ENCODE assay signal across 23 mouse cellular contexts in genomic region chr7:125622741-125623685, GRCm38 (mm10). TPM values are rescaled to one million over a fixed set of nuclear protein-coding genes. Genes with fewer than 3 reads are reported as not detected.
DNase-seq lines count a peak whose midpoint lies in the region; ATAC-seq and TF ChIP-seq lines count a peak whose summit lies in the region.
"Had no signal": no experiment of that assay in that cellular context is flagged by ENCODE, and none has a peak within 500 bp of the region (broad histone marks: within the 10 kb centered on the region; RNA-seq: fewer than 3 reads in every experiment).

No protein-coding gene starts in this region.

- H3K36me3 ChIP-seq in embryonic facial prominence, embryonic 15.5 days = no peaks in the 10 kb centered on the region
- no peaks in the 10 kb centered on the region for H3K36me3 ChIP-seq in embryonic facial prominence, embryonic 10.5 days (replicated peaks)
- H3K36me3 ChIP-seq in megakaryocyte, embryonic 14.5 days (replicated peaks; ENCODE audit: low read length) = peaks cover 79% of the 10 kb centered on the region
- H3K36me3 ChIP-seq in lung, postnatal 0 days (ENCODE audit: insufficient read depth, low read length) = no peaks in the 10 kb centered on the region
- 0 out of 2 replicates have a peak, but pooled peaks cover 8% of the 10 kb centered on the region for H3K36me3 ChIP-seq in thymus, adult 2 months (ENCODE audit: control insufficient read depth, insufficient read depth, low read length)
- H3K36me3 ChIP-seq: embryonic facial prominence, embryonic 13.5 days; forebrain, embryonic 15.5 days; hindbrain, embryonic 13.5 days; midbrain, embryonic 10.5 days had no signal

- no peaks in the 10 kb centered on the region for H3K27me3 ChIP-seq in embryonic facial prominence, embryonic 15.5 days
- H3K27me3 ChIP-seq in embryonic facial prominence, embryonic 10.5 days (replicated peaks; ENCODE audit: low read depth, poor library complexity, severe bottlenecking) = no peaks in the 10 kb centered on the region
- no peaks in the 10 kb centered on the region for H3K27me3 ChIP-seq in megakaryocyte, embryonic 14.5 days (replicated peaks)
- no peaks in the 10 kb centered on the region for H3K27me3 ChIP-seq in lung, postnatal 0 days (replicated peaks; ENCODE audit: insufficient read depth, low read length)
- H3K27me3 ChIP-seq in thymus, adult 2 months (ENCODE audit: control insufficient read depth, insufficient read depth, low read length) = no peaks in the 10 kb centered on the region
- H3K27me3 ChIP-seq: embryonic facial prominence, embryonic 13.5 days; forebrain, embryonic 15.5 days; hindbrain, embryonic 13.5 days had no signal

- H3K27ac ChIP-seq in embryonic facial prominence, embryonic 15.5 days (replicated peaks) = no peak overlapping the region
- H3K27ac ChIP-seq in embryonic facial prominence, embryonic 10.5 days (replicated peaks) = no peak overlapping the region
- H3K27ac ChIP-seq in lung, postnatal 0 days (ENCODE audit: low read length) = no peak overlapping the region
- no peak overlapping the region for H3K27ac ChIP-seq in thymus, adult 2 months (ENCODE audit: control insufficient read depth, insufficient read depth, low read length)
- H3K27ac ChIP-seq: embryonic facial prominence, embryonic 13.5 days; forebrain, embryonic 15.5 days; hindbrain, embryonic 13.5 days; kidney, postnatal 0 days; left cerebral cortex, adult 2 months; midbrain, embryonic 10.5 days; stomach, postnatal 0 days had no signal

- WGBS in embryonic facial prominence, embryonic 15.5 days = 63% methylated on average over 7 of the region's 7 CpGs
- 73% methylated on average over 7 of the region's 7 CpGs for WGBS in embryonic facial prominence, embryonic 10.5 days
- WGBS in lung, postnatal 0 days = 39% methylated on average over 7 of the region's 7 CpGs
- 71% methylated on average over 7 of the region's 7 CpGs for WGBS in thymus, adult 2 months

- H3K4me1 ChIP-seq in embryonic facial prominence, embryonic 15.5 days = no peaks in the 10 kb centered on the region
- peaks cover 24% of the 10 kb centered on the region for H3K4me1 ChIP-seq in embryonic facial prominence, embryonic 10.5 days
- H3K4me1 ChIP-seq in megakaryocyte, embryonic 14.5 days = peaks cover 96% of the 10 kb centered on the region
- H3K4me1 ChIP-seq in lung, postnatal 0 days (ENCODE audit: insufficient read depth, low read depth, low read length) = peaks cover 6% of the 10 kb centered on the region; the same call in 1 of the 2 replicates
- H3K4me1 ChIP-seq in thymus, adult 2 months (replicated peaks; ENCODE audit: control insufficient read depth, insufficient read depth, low read length) = peaks cover 49% of the 10 kb centered on the region
- H3K4me1 ChIP-seq: embryonic facial prominence, embryonic 13.5 days; forebrain, embryonic 15.5 days; hindbrain, embryonic 13.5 days had no signal

- DNase-seq in embryonic facial prominence, embryonic 10.5 days (ENCODE audit: low spot score) = no peak
- peak; percentile 55 for DNase-seq in lung, postnatal 0 days (ENCODE audit: low spot score)
- no peak for DNase-seq in layer of hippocampus, adult 9-10 months (ENCODE audit: low spot score)
- DNase-seq in thymus, adult 2 months = no peak
- no peak for DNase-seq in right cerebral cortex, postnatal 4 days
- DNase-seq: adrenal gland, adult 2 months; cerebellum, adult 2 months; cerebellum, postnatal 25 days; heart, postnatal 36 days; kidney, adult 11 months had no signal

- H3K9me3 ChIP-seq in embryonic facial prominence, embryonic 15.5 days (replicated peaks) = no peaks in the 10 kb centered on the region
- no peaks in the 10 kb centered on the region for H3K9me3 ChIP-seq in embryonic facial prominence, embryonic 10.5 days
- peaks cover 2% of the 10 kb centered on the region; the same call in 1 of the 2 replicates for H3K9me3 ChIP-seq in megakaryocyte, embryonic 14.5 days
- no peaks in the 10 kb centered on the region for H3K9me3 ChIP-seq in lung, postnatal 0 days (ENCODE audit: low read length)
- H3K9me3 ChIP-seq: embryonic facial prominence, embryonic 13.5 days; forebrain, embryonic 15.5 days; hindbrain, embryonic 13.5 days; midbrain, embryonic 10.5 days had no signal

- TF ChIP-seq CTCF in lung, postnatal 0 days (IDR thresholded peaks at IDR 0.05) = no peak
- TF ChIP-seq CTCF in thymus, adult 2 months (IDR thresholded peaks at IDR 0.05; ENCODE audit: borderline replicate concordance, control insufficient read depth, extremely low read depth, insufficient read depth, low read length, poor library complexity) = no peak

- H3K4me3 ChIP-seq in embryonic facial prominence, embryonic 15.5 days (replicated peaks) = no peak overlapping the region
- H3K4me3 ChIP-seq in embryonic facial prominence, embryonic 10.5 days = no peak overlapping the region
- H3K4me3 ChIP-seq in megakaryocyte, embryonic 14.5 days (replicated peaks) = peak overlapping the region; percentile 66
- H3K4me3 ChIP-seq in lung, postnatal 0 days (ENCODE audit: low read depth, low read length) = no peak overlapping the region
- H3K4me3 ChIP-seq in thymus, adult 2 months (ENCODE audit: control insufficient read depth, insufficient read depth, low read length) = no peak overlapping the region
- H3K4me3 ChIP-seq: embryonic facial prominence, embryonic 13.5 days; forebrain, embryonic 15.5 days; hindbrain, embryonic 13.5 days; left cerebral cortex, adult 2 months; midbrain, embryonic 10.5 days had no signal

- TF ChIP-seq POLR2A in thymus, adult 2 months (IDR thresholded peaks at IDR 0.05; ENCODE audit: control insufficient read depth, extremely low read depth, insufficient read depth, low read length, poor library complexity) = no peak

- no peak overlapping the region for H3K9ac ChIP-seq in embryonic facial prominence, embryonic 15.5 days
- no peak overlapping the region for H3K9ac ChIP-seq in lung, postnatal 0 days (replicated peaks; ENCODE audit: low read depth)
- H3K9ac ChIP-seq: embryonic facial prominence, embryonic 13.5 days; forebrain, embryonic 15.5 days; hindbrain, embryonic 13.5 days had no signal

- TF ChIP-seq EP300 in lung, postnatal 0 days (IDR thresholded peaks at IDR 0.05) = no peak

- ATAC-seq in embryonic facial prominence, embryonic 15.5 days (ENCODE audit: insufficient number of reproducible peaks, low FRiP score, low TSS enrichment, low read depth) = 0 out of 2 replicates have a peak, but pooled peaks have one; percentile 43
- no peak for ATAC-seq in megakaryocyte, adult 5-6 weeks (ENCODE audit: poor library complexity, severe bottlenecking)
- peak; percentile 72 for ATAC-seq in lung, postnatal 0 days
- ATAC-seq: forebrain, embryonic 15.5 days had no signal

- H3K4me2 ChIP-seq in embryonic facial prominence, embryonic 15.5 days (replicated peaks) = no peak overlapping the region
- H3K4me2 ChIP-seq in lung, postnatal 0 days (replicated peaks; ENCODE audit: low read depth, low read length) = no peak overlapping the region
- H3K4me2 ChIP-seq: embryonic facial prominence, embryonic 13.5 days; forebrain, embryonic 15.5 days; hindbrain, embryonic 13.5 days had no signal

RNA-seq across cellular contexts. Expression of gene Il21r, which starts 19.8 kb away (rescaled TPM):
- polyA plus RNA-seq in embryonic facial prominence, embryonic 15.5 days (2015; fragmentation: Nextera tagmentation; extraction: Ambion mirVana) = 1.1 and 1.5 TPM in 2 replicates
- polyA plus RNA-seq in embryonic facial prominence, embryonic 10.5 days (2016; fragmentation: Nextera tagmentation; extraction: Ambion mirVana) = 0.35 and 0.38 TPM in 2 replicates
- polyA plus RNA-seq in megakaryocyte, embryonic 14.5 days (2012; ENCODE audit: insufficient read depth, low replicate concordance) = 19.8 and 124 TPM in 2 replicates
- total RNA-seq in megakaryocyte, adult 5-6 weeks (2015) = 0.62 and 0.83 TPM in 2 replicates
- total RNA-seq in megakaryocyte, adult 5-6 weeks (2017) = 1.8 and 2.2 TPM in 2 replicates
- 0.38 and 0.65 TPM in 2 replicates for polyA plus RNA-seq in lung, postnatal 0 days (2015; fragmentation: Nextera tagmentation; extraction: Ambion mirVana)
- polyA plus RNA-seq in thymus, adult 2 months (2012; rRNA removed) = 177 and 188 TPM in 2 replicates
- total RNA-seq: gastrocnemius, adult 8-10 months had no signal
- polyA plus RNA-seq: heart, embryonic 14.5 days; neural tube, embryonic 14.5 days had no signal
